Mouse (Mus musculus) T-cell, adult 2 months (primary cell): ENCODE data around the gene Cdh23.

Experiments
- DNase-seq: peaks from one replicate; pipeline ENCODE4 v3.0.0; 2022; ENCODE audit warnings: low spot score

Gene Cdh23

GRCm38 (mm10) chr10:60399449-60399848, 296.8 kb downstream of the Cdh23 start, which contains the start of gene Gm17455:
Gene Gm17455 (plus strand): TSS chr10:60399726.
- DNase-seq, result no peak

GRCm38 (mm10) chr10:60398051-60398814, 298.1 kb downstream of the Cdh23 start:
- no peak for DNase-seq

- DNase-seq, result no peak
These were observed 300.7 kb downstream of the Cdh23 start for GRCm38 (mm10) chr10:60395605-60396004.

GRCm38 (mm10) chr10:60394936-60395335, 301.4 kb downstream of the Cdh23 start:
- DNase-seq, result no peak

- no peak for DNase-seq
These were observed 304.6 kb downstream of the Cdh23 start for GRCm38 (mm10) chr10:60391661-60392060.

- no peak for DNase-seq
These were observed 305.3 kb downstream of the Cdh23 start for GRCm38 (mm10) chr10:60390904-60391420.

GRCm38 (mm10) chr10:60390177-60390903, 305.9 kb downstream of the Cdh23 start:
- DNase-seq, result no peak

- DNase-seq, result peak; percentile 79
These were observed 306.8 kb downstream of the Cdh23 start for GRCm38 (mm10) chr10:60389447-60389865.

GRCm38 (mm10) chr10:60388332-60388731, 308.0 kb downstream of the Cdh23 start:
- DNase-seq, result no peak

- DNase-seq, result peak; percentile 84
These were observed 315.0 kb downstream of the Cdh23 start for GRCm38 (mm10) chr10:60381142-60381925.

GRCm38 (mm10) chr10:60380229-60380628, 316.1 kb downstream of the Cdh23 start:
- no peak for DNase-seq

GRCm38 (mm10) chr10:60379419-60379957, 316.8 kb downstream of the Cdh23 start:
- DNase-seq, result no peak

- no peak for DNase-seq
These were observed 319.6 kb downstream of the Cdh23 start for GRCm38 (mm10) chr10:60376704-60377103.

GRCm38 (mm10) chr10:60373937-60374578, 322.2 kb downstream of the Cdh23 start:
- no peak for DNase-seq

- no peak for DNase-seq
These were observed 322.8 kb downstream of the Cdh23 start for GRCm38 (mm10) chr10:60373543-60373936.

GRCm38 (mm10) chr10:60371596-60372386, 324.5 kb downstream of the Cdh23 start:
- no peak for DNase-seq

- peak; percentile 76 for DNase-seq
These were observed 325.7 kb downstream of the Cdh23 start for GRCm38 (mm10) chr10:60370601-60371061.

GRCm38 (mm10) chr10:60370098-60370497, 326.2 kb downstream of the Cdh23 start:
- DNase-seq, result no peak

- no peak for DNase-seq
These were observed 326.9 kb downstream of the Cdh23 start for GRCm38 (mm10) chr10:60369405-60369804.

- DNase-seq, result no peak
These were observed 328.4 kb downstream of the Cdh23 start for GRCm38 (mm10) chr10:60367904-60368303.
